Mouse (Mus musculus): Measurements from ENCODE around the gene Olfr600. TPM values are rescaled to one million over a fixed set of nuclear protein-coding genes. Genes with fewer than 3 reads are reported as not detected.

The Olfr600 gene
- polyA plus RNA-seq, 1 experiment from 2014 or later = not detected

Other genes with a start within 250 kb of the Olfr600 start
- gene Olfr586, start 224.0 kb downstream of the Olfr600 start, polyA plus RNA-seq (2014; fragmentation: Nextera tagmentation; extraction: Ambion mirVana) = not detected in 2 replicates
- not detected in 2 replicates for gene Olfr588-ps1, start 208.8 kb downstream of the Olfr600 start, polyA plus RNA-seq (2014; fragmentation: Nextera tagmentation; extraction: Ambion mirVana)
- not detected in 2 replicates for gene Olfr589, start 193.3 kb downstream of the Olfr600 start, polyA plus RNA-seq (2014; fragmentation: Nextera tagmentation; extraction: Ambion mirVana)
- gene Olfr591, start 171.3 kb downstream of the Olfr600 start, polyA plus RNA-seq (2014; fragmentation: Nextera tagmentation; extraction: Ambion mirVana) = not detected in 2 replicates
- not detected in 2 replicates for gene Olfr592, start 164.9 kb downstream of the Olfr600 start, polyA plus RNA-seq (2014; fragmentation: Nextera tagmentation; extraction: Ambion mirVana)
- gene Olfr593, start 137.8 kb downstream of the Olfr600 start, polyA plus RNA-seq (2014; fragmentation: Nextera tagmentation; extraction: Ambion mirVana) = not detected in 2 replicates
- gene Olfr594, start 132.7 kb downstream of the Olfr600 start, polyA plus RNA-seq (2014; fragmentation: Nextera tagmentation; extraction: Ambion mirVana) = not detected in 2 replicates
- not detected in 2 replicates for gene Usp17ld, start 97.2 kb downstream of the Olfr600 start, polyA plus RNA-seq (2014; fragmentation: Nextera tagmentation; extraction: Ambion mirVana)
- not detected in 2 replicates for gene Olfr596, start 44.0 kb downstream of the Olfr600 start, polyA plus RNA-seq (2014; fragmentation: Nextera tagmentation; extraction: Ambion mirVana)
- gene Olfr597, start 33.4 kb downstream of the Olfr600 start, polyA plus RNA-seq (2014; fragmentation: Nextera tagmentation; extraction: Ambion mirVana) = not detected in 2 replicates
- not detected in 2 replicates for gene Olfr598, start 26.1 kb downstream of the Olfr600 start, polyA plus RNA-seq (2014; fragmentation: Nextera tagmentation; extraction: Ambion mirVana)
- gene Olfr599, start 13.8 kb downstream of the Olfr600 start, polyA plus RNA-seq (2014; fragmentation: Nextera tagmentation; extraction: Ambion mirVana) = not detected in 2 replicates
- gene Olfr601, start 13.0 kb upstream of the Olfr600 start, polyA plus RNA-seq (2014; fragmentation: Nextera tagmentation; extraction: Ambion mirVana) = not detected in 2 replicates
- not detected in 2 replicates for gene Olfr603, start 36.5 kb upstream of the Olfr600 start, polyA plus RNA-seq (2014; fragmentation: Nextera tagmentation; extraction: Ambion mirVana)
- not detected in 2 replicates for gene Usp17lc, start 65.4 kb upstream of the Olfr600 start, polyA plus RNA-seq (2014; fragmentation: Nextera tagmentation; extraction: Ambion mirVana)
- gene Olfr605, start 95.8 kb upstream of the Olfr600 start, polyA plus RNA-seq (2014; fragmentation: Nextera tagmentation; extraction: Ambion mirVana) = not detected in 2 replicates
- not detected in 2 replicates for gene Olfr606, start 99.4 kb upstream of the Olfr600 start, polyA plus RNA-seq (2014; fragmentation: Nextera tagmentation; extraction: Ambion mirVana)
- not detected in 2 replicates for gene Olfr607, start 114.5 kb upstream of the Olfr600 start, polyA plus RNA-seq (2014; fragmentation: Nextera tagmentation; extraction: Ambion mirVana)
- not detected in 2 replicates for gene Olfr608, start 120.2 kb upstream of the Olfr600 start, polyA plus RNA-seq (2014; fragmentation: Nextera tagmentation; extraction: Ambion mirVana)
- not detected in 2 replicates for gene Olfr609, start 148.4 kb upstream of the Olfr600 start, polyA plus RNA-seq (2014; fragmentation: Nextera tagmentation; extraction: Ambion mirVana)
- gene Olfr610, start 162.5 kb upstream of the Olfr600 start, polyA plus RNA-seq (2014; fragmentation: Nextera tagmentation; extraction: Ambion mirVana) = not detected in 2 replicates
- not detected in 2 replicates for gene Olfr611, start 171.2 kb upstream of the Olfr600 start, polyA plus RNA-seq (2014; fragmentation: Nextera tagmentation; extraction: Ambion mirVana)
- not detected in 2 replicates for gene Olfr612, start 193.0 kb upstream of the Olfr600 start, polyA plus RNA-seq (2014; fragmentation: Nextera tagmentation; extraction: Ambion mirVana)
- not detected in 2 replicates for gene Olfr613, start 198.4 kb upstream of the Olfr600 start, polyA plus RNA-seq (2014; fragmentation: Nextera tagmentation; extraction: Ambion mirVana)
- not detected in 2 replicates for gene Olfr615, start 206.4 kb upstream of the Olfr600 start, polyA plus RNA-seq (2014; fragmentation: Nextera tagmentation; extraction: Ambion mirVana)
- not detected in 2 replicates for gene Olfr616, start 219.5 kb upstream of the Olfr600 start, polyA plus RNA-seq (2014; fragmentation: Nextera tagmentation; extraction: Ambion mirVana)
- not detected in 2 replicates for gene Olfr617, start 223.4 kb upstream of the Olfr600 start, polyA plus RNA-seq (2014; fragmentation: Nextera tagmentation; extraction: Ambion mirVana)
- gene Olfr618, start 240.4 kb upstream of the Olfr600 start, polyA plus RNA-seq (2014; fragmentation: Nextera tagmentation; extraction: Ambion mirVana) = not detected in 2 replicates